Mouse (Mus musculus): ENCODE results near the gene Snn. TPM values are rescaled to one million over a fixed set of nuclear protein-coding genes. Genes with fewer than 3 reads are reported as not detected.

The Snn gene
- polyA plus RNA-seq, 1 experiment: 71.2 TPM

- Histone ChIP-seq H3K27me3 (replicated peaks; ENCODE audit: control insufficient read depth, insufficient read depth, low read length) (no peaks in the 10 kb centered on the region), H3K4me3 (ENCODE audit: insufficient read depth, low read depth, low read length) (no peak overlapping the region), H3K4me1 (ENCODE audit: control insufficient read depth, insufficient read depth, low read length) (no peaks in the 10 kb centered on the region), H3K36me3 (ENCODE audit: control insufficient read depth, insufficient read depth, low read length) (peaks cover 14% of the 10 kb centered on the region), H3K27ac (ENCODE audit: insufficient read depth, low read depth, low read length) (no peak overlapping the region)
- no peak for TF ChIP-seq POLR2A (IDR thresholded peaks at IDR 0.05; ENCODE audit: low read depth, low read length)
- TF ChIP-seq CTCF (conservative IDR thresholded peaks at IDR 0.05; ENCODE audit: insufficient read depth, insufficient read length, low read depth, low read length): no peak
- no peak for DNase-seq
- 94% methylated on average over 8 of the region's 8 CpGs for WGBS
Observed at GRCm38 (mm10) chr16:11084181-11084580, 23.4 kb downstream of the Snn start.

- no peaks in the 10 kb centered on the region for H3K27me3 ChIP-seq (replicated peaks; ENCODE audit: control insufficient read depth, insufficient read depth, low read length)
- H3K4me1 ChIP-seq (ENCODE audit: control insufficient read depth, insufficient read depth, low read length): peaks cover 4% of the 10 kb centered on the region; the same call in 1 of the 2 replicates
- no peak overlapping the region for H3K27ac ChIP-seq (ENCODE audit: insufficient read depth, low read depth, low read length)
- no peak for TF ChIP-seq POLR2A (IDR thresholded peaks at IDR 0.05; ENCODE audit: low read depth, low read length)
- TF ChIP-seq CTCF (conservative IDR thresholded peaks at IDR 0.05; ENCODE audit: insufficient read depth, insufficient read length, low read depth, low read length): no peak
- peaks cover 12% of the 10 kb centered on the region for H3K36me3 ChIP-seq (ENCODE audit: control insufficient read depth, insufficient read depth, low read length)
- no peak overlapping the region for H3K4me3 ChIP-seq (ENCODE audit: insufficient read depth, low read depth, low read length)
- WGBS: 96% methylated on average over 3 of the region's 3 CpGs
- DNase-seq: no peak
Observed at GRCm38 (mm10) chr16:11086299-11086698, 25.6 kb downstream of the Snn start.

- Histone ChIP-seq H3K27ac (ENCODE audit: insufficient read depth, low read depth, low read length) (peak overlapping the region; percentile 39; the same call in 1 of the 2 replicates), H3K36me3 (ENCODE audit: control insufficient read depth, insufficient read depth, low read length) (peaks cover 12% of the 10 kb centered on the region), H3K4me1 (ENCODE audit: control insufficient read depth, insufficient read depth, low read length) (peaks cover 4% of the 10 kb centered on the region; the same call in 1 of the 2 replicates), H3K4me3 (ENCODE audit: insufficient read depth, low read depth, low read length) (no peak overlapping the region), H3K27me3 (replicated peaks; ENCODE audit: control insufficient read depth, insufficient read depth, low read length) (no peaks in the 10 kb centered on the region)
- 54% methylated on average over 5 of the region's 5 CpGs for WGBS
- TF ChIP-seq CTCF (conservative IDR thresholded peaks at IDR 0.05; ENCODE audit: insufficient read depth, insufficient read length, low read depth, low read length) (no peak), POLR2A (IDR thresholded peaks at IDR 0.05; ENCODE audit: low read depth, low read length) (no peak)
- peak; percentile 57 for DNase-seq
Observed at GRCm38 (mm10) chr16:11086856-11087588, 26.3 kb downstream of the Snn start.

GRCm38 (mm10) chr16:11090836-11091570, 30.3 kb downstream of the Snn start:
- Histone ChIP-seq H3K4me1 (ENCODE audit: control insufficient read depth, insufficient read depth, low read length) (peaks cover 4% of the 10 kb centered on the region; the same call in 1 of the 2 replicates), H3K27ac (ENCODE audit: insufficient read depth, low read depth, low read length) (no peak overlapping the region), H3K36me3 (ENCODE audit: control insufficient read depth, insufficient read depth, low read length) (peaks cover 4% of the 10 kb centered on the region; the same call in 1 of the 2 replicates), H3K4me3 (ENCODE audit: insufficient read depth, low read depth, low read length) (no peak overlapping the region), H3K27me3 (replicated peaks; ENCODE audit: control insufficient read depth, insufficient read depth, low read length) (no peaks in the 10 kb centered on the region)
- TF ChIP-seq POLR2A (IDR thresholded peaks at IDR 0.05; ENCODE audit: low read depth, low read length) (no peak), CTCF (conservative IDR thresholded peaks at IDR 0.05; ENCODE audit: insufficient read depth, insufficient read length, low read depth, low read length) (no peak)
- WGBS: 68% methylated on average over 10 of the region's 10 CpGs
- DNase-seq: no peak

GRCm38 (mm10) chr16:11092061-11092460, 31.3 kb downstream of the Snn start:
- 41% methylated on average over 4 of the region's 4 CpGs for WGBS
- H3K36me3 ChIP-seq (ENCODE audit: control insufficient read depth, insufficient read depth, low read length): peaks cover 4% of the 10 kb centered on the region; the same call in 1 of the 2 replicates
- DNase-seq: peak; percentile 81
- TF ChIP-seq POLR2A (IDR thresholded peaks at IDR 0.05; ENCODE audit: low read depth, low read length): no peak
- TF ChIP-seq CTCF (conservative IDR thresholded peaks at IDR 0.05; ENCODE audit: insufficient read depth, insufficient read length, low read depth, low read length): no peak
- peaks cover 4% of the 10 kb centered on the region; the same call in 1 of the 2 replicates for H3K4me1 ChIP-seq (ENCODE audit: control insufficient read depth, insufficient read depth, low read length)
- H3K4me3 ChIP-seq (ENCODE audit: insufficient read depth, low read depth, low read length): no peak overlapping the region
- H3K27ac ChIP-seq (ENCODE audit: insufficient read depth, low read depth, low read length): 0 out of 2 replicates have a peak overlapping the region, but pooled peaks have one; percentile 12
- H3K27me3 ChIP-seq (replicated peaks; ENCODE audit: control insufficient read depth, insufficient read depth, low read length): no peaks in the 10 kb centered on the region

GRCm38 (mm10) chr16:11092523-11092922, 31.8 kb downstream of the Snn start:
- Histone ChIP-seq H3K27me3 (replicated peaks; ENCODE audit: control insufficient read depth, insufficient read depth, low read length) (no peaks in the 10 kb centered on the region), H3K4me1 (ENCODE audit: control insufficient read depth, insufficient read depth, low read length) (peaks cover 4% of the 10 kb centered on the region; the same call in 1 of the 2 replicates), H3K27ac (ENCODE audit: insufficient read depth, low read depth, low read length) (peak overlapping the region; percentile 47; the same call in 1 of the 2 replicates), H3K4me3 (ENCODE audit: insufficient read depth, low read depth, low read length) (no peak overlapping the region), H3K36me3 (ENCODE audit: control insufficient read depth, insufficient read depth, low read length) (peaks cover 3% of the 10 kb centered on the region; the same call in 1 of the 2 replicates)
- no peak for DNase-seq
- 44% methylated on average over 3 of the region's 3 CpGs for WGBS
- TF ChIP-seq CTCF (conservative IDR thresholded peaks at IDR 0.05; ENCODE audit: insufficient read depth, insufficient read length, low read depth, low read length) (no peak), POLR2A (IDR thresholded peaks at IDR 0.05; ENCODE audit: low read depth, low read length) (no peak)

Data from kidney, adult 2 months (tissue).